Mouse (Mus musculus) hindbrain, embryonic 13.5 days (tissue): ENCODE measurements around the gene Mgat4a. TPM values are rescaled to one million over a fixed set of nuclear protein-coding genes. Genes with fewer than 3 reads are reported as not detected.
"Not testable (repeated sequence)": the region's sequence is repeated elsewhere in the genome, so short reads cannot be mapped to it uniquely, and the experiment has no call there.

Experiments
- ATAC-seq: fragments of 200-750 bp; cut with Nextera tagmentation; 2 replicates; pipeline ENCODE4 v1.8.0; 2017; ENCODE audit warnings: moderate TSS enrichment; ENCODE audit not compliant: low FRiP score
- H3K27ac ChIP-seq: fragments of 300-500 bp; sonication (generic); 2 replicates; pipeline ENCODE4 v1.5.1; 2015; ENCODE audit warnings: inconsistent platforms, mild to moderate bottlenecking, moderate library complexity
- H3K27me3 ChIP-seq: fragments of 300-500 bp; sonication (generic); 2 replicates; pipeline ENCODE4 v1.6.1; 2015; ENCODE audit warnings: mild to moderate bottlenecking, inconsistent platforms
- H3K36me3 ChIP-seq: fragments of 300-500 bp; sonication (generic); 2 replicates; pipeline ENCODE4 v1.6.1; 2015; ENCODE audit warnings: mild to moderate bottlenecking, inconsistent platforms
- H3K4me1 ChIP-seq: fragments of 300-500 bp; sonication (generic); replicated peaks from 2 replicates; pipeline ENCODE4 v1.6.1; 2015; ENCODE audit warnings: inconsistent platforms
- H3K4me2 ChIP-seq: fragments of 300-500 bp; sonication (generic); 2 replicates; pipeline ENCODE4 v1.6.1; 2015; ENCODE audit warnings: inconsistent platforms, mild to moderate bottlenecking, moderate library complexity
- H3K4me3 ChIP-seq: fragments of 300-500 bp; sonication (generic); 2 replicates; pipeline ENCODE4 v1.5.1; 2015; ENCODE audit warnings: mild to moderate bottlenecking, inconsistent platforms
- H3K9ac ChIP-seq: fragments of 300-500 bp; sonication (generic); 2 replicates; pipeline ENCODE4 v1.6.1; 2015; ENCODE audit warnings: mild to moderate bottlenecking, inconsistent platforms
- H3K9me3 ChIP-seq: fragments of 300-500 bp; sonication (generic); 2 replicates; pipeline ENCODE4 v1.6.1; 2016; ENCODE audit warnings: inconsistent platforms
- WGBS: fragments of 180-500 bp; shearing (Covaris S2); methylation state at CpG from one replicate; pipeline ENCODE4 v1.1.7; 2015; 5-methylcytosine and 5-hydroxymethylcytosine counted together
- polyA plus RNA-seq: library from polyadenylated mRNA; unstranded; fragments of >200 nt; fragmentation: Nextera tagmentation; extraction: Ambion mirVana; gene quantifications from 2 replicates; pipeline ENCODE4 v1.2.1, GENCODE M21; 2015

Mgat4a gene
- polyA plus RNA-seq, 1 experiment from 2014 or later: 8.0 TPM

- no peak for ATAC-seq
- no peak overlapping the region for H3K27ac ChIP-seq
- peaks cover 12% of the 10 kb centered on the region; the same call in 1 of the 2 replicates for H3K9me3 ChIP-seq
- no peaks in the 10 kb centered on the region for H3K36me3 ChIP-seq
- WGBS: 75% methylated on average over 4 of the region's 4 CpGs
- no peak overlapping the region for H3K4me3 ChIP-seq
- H3K4me2 ChIP-seq: no peak overlapping the region
- peaks cover 66% of the 10 kb centered on the region for H3K27me3 ChIP-seq
- no peak overlapping the region for H3K9ac ChIP-seq
- peaks cover 4% of the 10 kb centered on the region; the same call in 1 of the 2 replicates for H3K4me1 ChIP-seq
Measured at GRCm38 (mm10) chr1:37503656-37504055, 37.2 kb downstream of the Mgat4a start.

GRCm38 (mm10) chr1:37502354-37502753 lies 38.5 kb downstream of the Mgat4a start:
- H3K36me3 ChIP-seq: no peaks in the 10 kb centered on the region
- ATAC-seq: no peak
- peaks cover 12% of the 10 kb centered on the region; the same call in 1 of the 2 replicates for H3K9me3 ChIP-seq
- 88% methylated on average over 9 of the region's 9 CpGs for WGBS
- H3K4me2 ChIP-seq: no peak overlapping the region
- peaks cover 4% of the 10 kb centered on the region; the same call in 1 of the 2 replicates for H3K4me1 ChIP-seq
- H3K27me3 ChIP-seq: peaks cover 79% of the 10 kb centered on the region
- no peak overlapping the region for H3K4me3 ChIP-seq
- no peak overlapping the region for H3K27ac ChIP-seq
- H3K9ac ChIP-seq: no peak overlapping the region

- 67% methylated on average over 8 of the region's 8 CpGs for WGBS
- Histone ChIP-seq H3K9ac (no peak overlapping the region), H3K4me1 (peaks cover 4% of the 10 kb centered on the region; the same call in 1 of the 2 replicates), H3K4me3 (no peak overlapping the region), H3K36me3 (no peaks in the 10 kb centered on the region), H3K9me3 (no peaks in the 10 kb centered on the region), H3K27ac (no peak overlapping the region), H3K27me3 (peaks cover 89% of the 10 kb centered on the region), H3K4me2 (no peak overlapping the region)
- ATAC-seq: no peak
Measured at GRCm38 (mm10) chr1:37500723-37501122, 40.1 kb downstream of the Mgat4a start.

- H3K9me3 ChIP-seq, H3K27ac ChIP-seq, H3K9ac ChIP-seq, H3K4me2 ChIP-seq, ATAC-seq, H3K4me1 ChIP-seq, H3K4me3 ChIP-seq, H3K36me3 ChIP-seq: not testable (repeated sequence)
- H3K27me3 ChIP-seq: peaks cover 86% of the 10 kb centered on the region
- WGBS: 52% methylated on average over 1 of the region's 1 CpGs
Measured at GRCm38 (mm10) chr1:37499395-37499794, 41.4 kb downstream of the Mgat4a start.

- Histone ChIP-seq H3K27me3 (peaks cover 84% of the 10 kb centered on the region), H3K9ac (no peak overlapping the region), H3K4me1 (peaks cover 4% of the 10 kb centered on the region; the same call in 1 of the 2 replicates), H3K9me3 (no peaks in the 10 kb centered on the region), H3K27ac (no peak overlapping the region), H3K4me2 (no peak overlapping the region), H3K4me3 (no peak overlapping the region), H3K36me3 (peaks cover 4% of the 10 kb centered on the region; the same call in 1 of the 2 replicates)
- ATAC-seq: no peak
- 30% methylated on average over 10 of the region's 10 CpGs for WGBS
Measured at GRCm38 (mm10) chr1:37498911-37499310, 41.9 kb downstream of the Mgat4a start.

GRCm38 (mm10) chr1:37496591-37497280 lies 44.1 kb downstream of the Mgat4a start:
- Histone ChIP-seq H3K27me3 (peaks cover 82% of the 10 kb centered on the region), H3K9me3 (no peaks in the 10 kb centered on the region), H3K36me3 (peaks cover 4% of the 10 kb centered on the region; the same call in 1 of the 2 replicates), H3K9ac (no peak overlapping the region), H3K4me2 (no peak overlapping the region), H3K4me3 (no peak overlapping the region), H3K27ac (no peak overlapping the region), H3K4me1 (peaks cover 4% of the 10 kb centered on the region; the same call in 1 of the 2 replicates)
- ATAC-seq: no peak
- WGBS: 69% methylated on average over 11 of the region's 11 CpGs

- no peak for ATAC-seq
- WGBS: 90% methylated on average over 10 of the region's 10 CpGs
- no peak overlapping the region for H3K4me3 ChIP-seq
Measured at GRCm38 (mm10) chr1:37495698-37496321, 45.0 kb downstream of the Mgat4a start.

GRCm38 (mm10) chr1:37495104-37495503 lies 45.7 kb downstream of the Mgat4a start:
- H3K27ac ChIP-seq: no peak overlapping the region
- H3K9ac ChIP-seq: no peak overlapping the region
- peaks cover 4% of the 10 kb centered on the region; the same call in 1 of the 2 replicates for H3K36me3 ChIP-seq
- H3K27me3 ChIP-seq: peaks cover 79% of the 10 kb centered on the region
- peaks cover 4% of the 10 kb centered on the region; the same call in 1 of the 2 replicates for H3K4me1 ChIP-seq
- WGBS: 87% methylated on average over 3 of the region's 3 CpGs
- ATAC-seq: no peak
- H3K9me3 ChIP-seq: no peaks in the 10 kb centered on the region
- H3K4me3 ChIP-seq: no peak overlapping the region
- no peak overlapping the region for H3K4me2 ChIP-seq

More at GRCm38 (mm10) chr1:37495698-37496321, 45.0 kb downstream of the Mgat4a start:
- H3K4me1 ChIP-seq: peaks cover 4% of the 10 kb centered on the region; the same call in 1 of the 2 replicates
- H3K36me3 ChIP-seq: peaks cover 4% of the 10 kb centered on the region; the same call in 1 of the 2 replicates
- no peak overlapping the region for H3K9ac ChIP-seq
- no peak overlapping the region for H3K27ac ChIP-seq
- peaks cover 82% of the 10 kb centered on the region for H3K27me3 ChIP-seq
- H3K9me3 ChIP-seq: no peaks in the 10 kb centered on the region
- H3K4me2 ChIP-seq: no peak overlapping the region

- Histone ChIP-seq H3K27me3 (peaks cover 51% of the 10 kb centered on the region), H3K4me1 (no peaks in the 10 kb centered on the region), H3K27ac (no peak overlapping the region), H3K4me2 (no peak overlapping the region), H3K9me3 (no peaks in the 10 kb centered on the region), H3K36me3 (peaks cover 21% of the 10 kb centered on the region), H3K4me3 (no peak overlapping the region), H3K9ac (no peak overlapping the region)
- 81% methylated on average over 7 of the region's 7 CpGs for WGBS
- ATAC-seq: no peak
Measured at GRCm38 (mm10) chr1:37491672-37492071, 49.1 kb downstream of the Mgat4a start.

- Histone ChIP-seq H3K4me3 (no peak overlapping the region), H3K4me2 (no peak overlapping the region), H3K4me1 (no peaks in the 10 kb centered on the region), H3K27ac (no peak overlapping the region), H3K9me3 (no peaks in the 10 kb centered on the region), H3K36me3 (peaks cover 21% of the 10 kb centered on the region), H3K9ac (no peak overlapping the region), H3K27me3 (peaks cover 42% of the 10 kb centered on the region)
- ATAC-seq: no peak
- 93% methylated on average over 5 of the region's 5 CpGs for WGBS
Measured at GRCm38 (mm10) chr1:37490691-37491212, 50.1 kb downstream of the Mgat4a start.

GRCm38 (mm10) chr1:37488531-37488930 lies 52.3 kb downstream of the Mgat4a start:
- no peak for ATAC-seq
- no peak overlapping the region for H3K9ac ChIP-seq
- no peak overlapping the region for H3K27ac ChIP-seq
- no peaks in the 10 kb centered on the region for H3K9me3 ChIP-seq
- H3K4me2 ChIP-seq: no peak overlapping the region
- no peak overlapping the region for H3K4me3 ChIP-seq
- peaks cover 32% of the 10 kb centered on the region for H3K27me3 ChIP-seq
- H3K4me1 ChIP-seq: no peaks in the 10 kb centered on the region
- H3K36me3 ChIP-seq: peaks cover 17% of the 10 kb centered on the region
- WGBS: 88% methylated on average over 12 of the region's 12 CpGs

GRCm38 (mm10) chr1:37486994-37487393 lies 53.8 kb downstream of the Mgat4a start:
- Histone ChIP-seq H3K27ac (no peak overlapping the region), H3K36me3 (peaks cover 17% of the 10 kb centered on the region), H3K4me3 (no peak overlapping the region), H3K9ac (no peak overlapping the region), H3K27me3 (peaks cover 20% of the 10 kb centered on the region), H3K4me1 (no peaks in the 10 kb centered on the region), H3K9me3 (no peaks in the 10 kb centered on the region), H3K4me2 (no peak overlapping the region)
- ATAC-seq: no peak
- WGBS: 90% methylated on average over 3 of the region's 3 CpGs
